ENCODE assay signal across 10 mouse cellular contexts in the genomic region with DNA sequence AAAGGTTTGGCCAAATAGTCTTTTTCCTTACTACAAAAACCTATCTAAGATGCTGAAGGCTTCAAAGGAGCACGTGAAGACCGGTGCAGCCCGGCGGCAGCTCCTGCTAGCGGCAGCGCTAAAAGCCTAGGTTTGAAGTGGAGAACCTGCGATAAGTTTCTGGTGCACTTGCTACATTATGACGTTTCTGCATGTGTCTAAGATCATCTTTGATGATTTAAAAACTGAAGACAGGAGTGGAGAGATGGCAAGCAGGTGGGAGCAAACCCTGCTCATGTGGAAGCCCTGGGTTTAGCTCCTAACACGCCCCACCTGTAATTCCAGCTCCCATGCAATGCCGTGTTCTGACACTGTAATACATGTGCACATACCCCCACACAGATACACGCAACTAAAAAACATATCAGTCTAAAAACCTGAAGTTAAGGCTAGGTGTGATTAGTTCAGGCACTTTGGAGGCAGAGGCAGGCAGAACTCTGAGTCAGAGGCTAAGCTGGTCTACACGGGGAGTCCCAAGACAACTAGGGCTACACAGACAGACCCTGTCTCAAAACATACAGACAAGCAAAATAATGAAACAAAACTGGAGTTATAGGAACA. TPM values are rescaled to one million over a fixed set of nuclear protein-coding genes. Genes with fewer than 3 reads are reported as not detected.
A peak's percentile ranks its signal among the peaks of the same experiment; 100 is the strongest.
DNase-seq lines count a peak whose midpoint lies in the region; ATAC-seq lines count a peak whose summit lies in the region.
"Had no signal": no experiment of that assay in that cellular context is flagged by ENCODE, and none has a peak within 500 bp of the region (broad histone marks: within the 10 kb centered on the region; RNA-seq: fewer than 3 reads in every experiment).

No protein-coding gene starts in this region.

- no peaks in the 10 kb centered on the region for H3K9me3 ChIP-seq in heart, embryonic 10.5 days
- H3K9me3 ChIP-seq in megakaryocyte, embryonic 14.5 days, result no peaks in the 10 kb centered on the region
- no peaks in the 10 kb centered on the region for H3K9me3 ChIP-seq in intestine, embryonic 16.5 days (ENCODE audit: control insufficient read depth, low read length)

- ATAC-seq in megakaryocyte, adult 5-6 weeks (ENCODE audit: poor library complexity, severe bottlenecking), result no peak
- no peak for ATAC-seq in intestine, embryonic 16.5 days
- ATAC-seq: forebrain, postnatal 0 days had no signal

- H3K36me3 ChIP-seq in heart, embryonic 10.5 days, result no peaks in the 10 kb centered on the region
- H3K36me3 ChIP-seq in megakaryocyte, embryonic 14.5 days (replicated peaks; ENCODE audit: low read length), result peaks cover 36% of the 10 kb centered on the region
- H3K36me3 ChIP-seq in intestine, embryonic 16.5 days (ENCODE audit: control insufficient read depth, insufficient read depth, low read length), result no peaks in the 10 kb centered on the region

- 81% methylated on average over 12 of the region's 12 CpGs for WGBS in heart, embryonic 10.5 days
- 79% methylated on average over 12 of the region's 12 CpGs for WGBS in intestine, embryonic 16.5 days

- H3K4me1 ChIP-seq in heart, embryonic 10.5 days, result peaks cover 38% of the 10 kb centered on the region
- peaks cover 62% of the 10 kb centered on the region for H3K4me1 ChIP-seq in megakaryocyte, embryonic 14.5 days
- H3K4me1 ChIP-seq in intestine, embryonic 16.5 days (ENCODE audit: control insufficient read depth, insufficient read depth, low read length), result peaks cover 35% of the 10 kb centered on the region

- H3K4me2 ChIP-seq in intestine, embryonic 16.5 days (ENCODE audit: low read depth, low read length), result peak overlapping the region; percentile 49

- H3K27me3 ChIP-seq in heart, embryonic 10.5 days (ENCODE audit: insufficient read depth, poor library complexity, severe bottlenecking), result no peaks in the 10 kb centered on the region
- H3K27me3 ChIP-seq in megakaryocyte, embryonic 14.5 days (replicated peaks), result no peaks in the 10 kb centered on the region
- no peaks in the 10 kb centered on the region for H3K27me3 ChIP-seq in intestine, embryonic 16.5 days (replicated peaks; ENCODE audit: control insufficient read depth, insufficient read depth, low read length)

- H3K9ac ChIP-seq in intestine, embryonic 16.5 days (ENCODE audit: low read depth, low read length), result peak overlapping the region; percentile 49
- H3K9ac ChIP-seq: forebrain, postnatal 0 days had no signal

- H3K27ac ChIP-seq in heart, embryonic 10.5 days, result 0 out of 2 replicates have a peak overlapping the region, but pooled peaks have one; percentile 39
- peak overlapping the region; percentile 97 for H3K27ac ChIP-seq in intestine, embryonic 16.5 days (ENCODE audit: low read length)

- DNase-seq in heart, embryonic 10.5 days (ENCODE audit: low spot score), result no peak
- DNase-seq in heart, adult 8-10 months (ENCODE audit: low spot score), result no peak
- peak; percentile 45 for DNase-seq in thymus, postnatal 25 days
- no peak for DNase-seq in cerebellum, postnatal 4 days (ENCODE audit: low spot score in 2 of 2)
- DNase-seq in frontal cortex, postnatal 36 days (ENCODE audit: low spot score in 2 of 2), result no peak
- DNase-seq: forebrain, postnatal 0 days; midbrain, embryonic 14.5 days had no signal

- H3K4me3 ChIP-seq in heart, embryonic 10.5 days, result no peak overlapping the region
- H3K4me3 ChIP-seq in megakaryocyte, embryonic 14.5 days (replicated peaks), result peak overlapping the region; percentile 91
- no peak overlapping the region for H3K4me3 ChIP-seq in intestine, embryonic 16.5 days (ENCODE audit: low read length)

RNA-seq across cellular contexts. Expression of a gene that starts 37.3 kb away (rescaled TPM):
- 11.8 and 12.8 TPM in 2 replicates for polyA plus RNA-seq in heart, embryonic 10.5 days (2016; fragmentation: Nextera tagmentation; extraction: Ambion mirVana)
- 1 to 10 TPM; 5.4 to 6.2 (median 5.8) TPM for total RNA-seq in heart, adult 8-10 months (2022)
- polyA plus RNA-seq in megakaryocyte, embryonic 14.5 days (2012; ENCODE audit: insufficient read depth, low replicate concordance), result 0.32 TPM in 1 of 2 replicates, not detected in the other
- total RNA-seq in megakaryocyte, adult 5-6 weeks (2015), result 7.8 and 9.6 TPM in 2 replicates
- 5.4 and 5.5 TPM in 2 replicates for total RNA-seq in megakaryocyte, adult 5-6 weeks (2017)
- polyA plus RNA-seq in intestine, embryonic 16.5 days (2015; fragmentation: Nextera tagmentation; extraction: Ambion mirVana), result 9.3 and 11.4 TPM in 2 replicates

RNA-seq across cellular contexts. Expression of a gene that starts 37.4 kb away (rescaled TPM):
- polyA plus RNA-seq in heart, embryonic 10.5 days (2016; fragmentation: Nextera tagmentation; extraction: Ambion mirVana), result 54.3 and 60.4 TPM in 2 replicates
- total RNA-seq in heart, adult 8-10 months (2022), result 10 to 100 TPM; 16.5 to 24.5 (median 23.9) TPM
- polyA plus RNA-seq in megakaryocyte, embryonic 14.5 days (2012; ENCODE audit: insufficient read depth, low replicate concordance), result 5.3 TPM in 1 of 2 replicates, not detected in the other
- 30.4 and 38.4 TPM in 2 replicates for total RNA-seq in megakaryocyte, adult 5-6 weeks (2015)
- 29.9 and 35.4 TPM in 2 replicates for total RNA-seq in megakaryocyte, adult 5-6 weeks (2017)
- 45.2 and 56.8 TPM in 2 replicates for polyA plus RNA-seq in intestine, embryonic 16.5 days (2015; fragmentation: Nextera tagmentation; extraction: Ambion mirVana)
